Mouse (Mus musculus): ENCODE results near the gene Unc13d.
"Not testable (repeated sequence)": the region's sequence is repeated elsewhere in the genome, so short reads cannot be mapped to it uniquely, and the experiment has no call there.

Gene Unc13d

GRCm38 (mm10) chr11:116022256-116022780, 55.4 kb downstream of the Unc13d start:
- in situ Hi-C loops (cut with MboI), result no loop called here

DNA sequence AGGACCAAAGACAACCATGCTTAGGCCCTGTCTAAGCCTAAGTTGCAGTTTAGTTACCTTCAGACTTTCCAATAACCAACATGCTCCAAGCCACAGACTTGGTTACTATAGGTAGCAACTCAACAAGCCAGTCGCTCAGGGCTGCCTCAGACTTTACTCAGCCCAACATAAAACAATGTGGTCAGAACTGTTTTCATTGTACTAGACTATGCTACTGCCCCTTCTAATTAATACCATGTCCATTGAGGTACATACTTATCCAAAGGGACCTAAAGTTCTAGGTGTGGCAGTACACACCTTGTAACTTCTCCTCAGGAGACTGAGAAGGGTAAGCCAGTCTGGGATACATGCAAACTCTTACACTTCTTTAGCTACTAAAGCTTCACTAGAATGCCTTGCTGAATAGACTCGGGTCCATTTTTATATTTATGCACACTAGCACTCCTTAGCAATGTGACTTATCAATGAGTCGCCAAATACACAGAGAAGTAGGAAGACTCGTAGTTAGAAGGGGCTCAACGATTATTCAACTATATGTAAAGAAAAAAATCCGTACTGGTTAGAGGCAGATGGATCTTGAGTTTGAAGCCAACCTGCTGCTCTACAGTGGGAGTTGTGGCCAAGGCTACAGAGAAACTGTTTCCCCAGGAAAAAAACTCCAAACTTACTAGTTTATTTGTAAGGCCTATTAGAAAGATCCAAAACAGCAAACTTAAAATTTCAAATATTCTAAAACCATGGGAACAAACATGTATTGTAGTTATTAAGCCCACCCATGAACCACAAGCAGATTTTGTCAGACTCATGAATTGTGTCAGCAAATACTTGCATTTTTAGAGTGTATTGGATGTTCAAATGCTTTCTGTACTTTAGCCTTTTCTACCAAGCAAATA, 56.2 kb downstream of the Unc13d start:
- in situ Hi-C loops (cut with MboI), result no loop called here

GRCm38 (mm10) chr11:116020519-116020922, 57.2 kb downstream of the Unc13d start:
- in situ Hi-C loops (cut with MboI), result no loop called here

DNA sequence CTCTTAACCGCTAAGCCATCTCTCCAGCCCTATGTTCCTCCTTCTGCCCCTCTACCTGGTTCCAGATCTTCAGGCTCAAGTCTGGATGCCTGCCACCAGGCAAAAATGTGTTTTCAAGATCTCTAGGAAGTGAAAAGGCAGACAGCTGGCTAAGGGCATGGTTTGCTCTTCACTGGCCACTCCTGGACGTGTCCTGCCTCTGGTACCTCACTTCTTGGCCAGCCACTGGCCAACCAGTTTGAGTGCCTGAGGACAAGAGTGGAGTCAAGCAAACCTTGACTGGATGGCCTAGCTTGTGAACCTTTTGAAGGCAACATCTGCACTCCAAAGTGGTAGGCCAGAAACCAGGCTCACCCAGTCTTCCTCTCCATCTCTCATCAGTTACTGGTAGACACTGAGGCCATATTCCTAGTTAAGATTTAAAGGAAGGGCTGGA, 57.8 kb downstream of the Unc13d start:
- in situ Hi-C loops (cut with MboI), result no loop called here

- in situ Hi-C loops (cut with MboI), result no loop called here
Observed at GRCm38 (mm10) chr11:116019360-116019791, 58.4 kb downstream of the Unc13d start.

GRCm38 (mm10) chr11:116018867-116019266, 58.9 kb downstream of the Unc13d start:
- in situ Hi-C loops (cut with MboI), result not testable (repeated sequence)

GRCm38 (mm10) chr11:116018106-116018505, 59.7 kb downstream of the Unc13d start:
- in situ Hi-C loops (cut with MboI), result no loop called here

DNA sequence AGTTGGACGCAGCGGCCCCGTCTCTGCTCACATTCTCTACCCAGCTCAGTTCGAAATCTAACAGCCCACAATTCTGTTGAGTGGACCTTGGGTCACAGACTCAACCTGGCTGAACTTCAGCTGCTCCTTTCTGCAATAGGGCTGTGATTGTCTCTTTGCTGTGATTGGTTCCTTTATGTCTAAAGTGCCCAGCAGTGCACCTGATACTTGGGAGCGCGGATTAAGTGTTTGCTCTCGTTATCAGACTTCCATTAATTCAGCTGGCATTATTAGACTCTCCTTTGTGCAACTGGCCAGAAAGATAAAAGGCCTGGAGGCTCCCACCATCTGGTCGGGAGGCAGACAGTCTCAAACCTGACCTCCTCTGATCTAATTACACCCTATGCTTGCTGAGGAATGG, 62.9 kb downstream of the Unc13d start:
- in situ Hi-C loops (cut with MboI), result no loop called here

DNA sequence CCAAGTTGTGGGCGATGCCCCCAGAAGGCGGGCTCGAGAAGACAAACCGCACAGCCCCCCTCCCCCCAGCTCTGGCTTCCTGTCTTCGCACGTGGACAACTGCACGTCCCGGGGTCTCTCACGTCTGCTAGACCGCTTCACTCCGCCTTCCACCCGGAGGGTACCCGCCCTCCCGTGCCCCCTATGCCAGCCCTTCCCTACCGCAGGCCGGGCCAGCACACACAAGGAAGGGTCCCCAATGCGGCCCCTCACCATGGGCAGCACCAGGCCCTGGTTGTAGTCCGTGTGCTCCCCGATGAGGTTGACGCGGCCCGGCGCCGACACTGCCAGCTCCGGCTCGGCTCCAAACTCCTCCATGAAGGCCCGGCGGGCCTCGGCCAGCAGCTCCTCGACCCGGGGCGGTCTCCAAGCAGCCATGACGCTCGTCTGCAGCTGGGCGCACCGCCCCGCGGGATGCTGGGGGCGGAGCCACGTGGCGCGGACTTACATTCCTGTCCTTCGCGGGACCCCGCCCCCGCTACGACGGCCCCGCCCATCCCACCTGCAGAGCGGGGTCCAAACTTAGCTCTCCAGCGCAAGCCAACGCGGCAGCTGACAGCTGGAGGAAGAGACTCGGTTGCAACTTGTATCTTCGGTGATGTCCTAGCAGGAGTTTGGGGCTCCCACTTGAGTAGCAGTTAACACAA, 65.4 kb downstream of the Unc13d start, which contains the start of gene Galk1:
Gene Galk1 (minus strand): TSS at position 458 of the 686 bp plus-strand sequence.
- in situ Hi-C loops (cut with MboI), result no loop called here
